Mouse (Mus musculus) C2C12 (cell line): ENCODE measurements around the gene Il11ra2.
"Not testable (repeated sequence)": the region's sequence is repeated elsewhere in the genome, so short reads cannot be mapped to it uniquely, and the experiment has no call there.

ENCODE experiments used
- CTCF ChIP-seq: IDR thresholded peaks from one replicate; pipeline ENCODE4 v1.5.1; 2011; ENCODE audit not compliant: control insufficient read depth, insufficient read depth, insufficient read length
- USF1 ChIP-seq: IDR thresholded peaks from one replicate; pipeline ENCODE4 v1.6.1; 2011; ENCODE audit warnings: low read depth, mild to moderate bottlenecking, control low read depth, moderate library complexity

- TF ChIP-seq CTCF, USF1: not testable (repeated sequence)
These were observed 20.5 kb upstream of the Il11ra2 start for GRCm38 (mm10) chr4:42682183-42682524.
